Mouse (Mus musculus): Measurements from ENCODE around the gene Kcnc3. TPM values are rescaled to one million over a fixed set of nuclear protein-coding genes. Genes with fewer than 3 reads are reported as not detected.

The Kcnc3 gene
- total and polyA plus RNA-seq, 2 experiments: 0.37 to 4.6 TPM

- Histone ChIP-seq H3K9ac (ENCODE audit: low read depth, low read length) (no peak overlapping the region), H3K4me3 (ENCODE audit: insufficient read depth, low read depth, low read length) (no peak overlapping the region), H3K79me2 (ENCODE audit: control insufficient read depth, insufficient read depth, low read length) (no peaks in the 10 kb centered on the region), H3K27ac (replicated peaks; ENCODE audit: insufficient read depth, low read depth, low read length) (no peak overlapping the region), H3K27me3 (ENCODE audit: control insufficient read depth, insufficient read depth, low read length) (no peaks in the 10 kb centered on the region; the same call in 1 of the 2 replicates), H3K4me1 (ENCODE audit: control insufficient read depth, insufficient read depth, low read length) (no peaks in the 10 kb centered on the region), H3K36me3 (ENCODE audit: control insufficient read depth, insufficient read depth, low read length) (no peaks in the 10 kb centered on the region)
- 65% methylated on average over 7 of the region's 7 CpGs for WGBS
- no peak for TF ChIP-seq POLR2A (IDR thresholded peaks at IDR 0.05; ENCODE audit: extremely low read depth, insufficient read depth, low read length)
- TF ChIP-seq CTCF (IDR thresholded peaks at IDR 0.05; ENCODE audit: low read depth, low read length): no peak
- no peak for DNase-seq (ENCODE audit: extremely low read depth, low read depth, low spot score)
These were observed 15.0 kb downstream of the Kcnc3 start for GRCm38 (mm10) chr7:44605436-44605835.

- no peak overlapping the region for H3K4me3 ChIP-seq (ENCODE audit: insufficient read depth, low read depth, low read length)
- WGBS: 54% methylated on average over 29 of the region's 29 CpGs
- no peak for DNase-seq (ENCODE audit: extremely low read depth, low read depth, low spot score)
- H3K27me3 ChIP-seq (ENCODE audit: control insufficient read depth, insufficient read depth, low read length): no peaks in the 10 kb centered on the region; the same call in 1 of the 2 replicates
- TF ChIP-seq CTCF (IDR thresholded peaks at IDR 0.05; ENCODE audit: low read depth, low read length) (no peak), POLR2A (IDR thresholded peaks at IDR 0.05; ENCODE audit: extremely low read depth, insufficient read depth, low read length) (no peak)
- H3K27ac ChIP-seq (replicated peaks; ENCODE audit: insufficient read depth, low read depth, low read length): no peak overlapping the region
- H3K9ac ChIP-seq (ENCODE audit: low read depth, low read length): no peak overlapping the region
- H3K79me2 ChIP-seq (ENCODE audit: control insufficient read depth, insufficient read depth, low read length): no peaks in the 10 kb centered on the region
- no peaks in the 10 kb centered on the region for H3K4me1 ChIP-seq (ENCODE audit: control insufficient read depth, insufficient read depth, low read length)
- no peaks in the 10 kb centered on the region; the same call in 1 of the 2 replicates for H3K36me3 ChIP-seq (ENCODE audit: control insufficient read depth, insufficient read depth, low read length)
These were observed 15.9 kb downstream of the Kcnc3 start for GRCm38 (mm10) chr7:44606171-44606901.

- DNase-seq (ENCODE audit: extremely low read depth, low read depth, low spot score): no peak
- H3K4me3 ChIP-seq (ENCODE audit: insufficient read depth, low read depth, low read length): no peak overlapping the region
These were observed 21.7 kb downstream of the Kcnc3 start for GRCm38 (mm10) chr7:44612192-44612591.

GRCm38 (mm10) chr7:44614041-44614688 lies 23.7 kb downstream of the Kcnc3 start:
- H3K36me3 ChIP-seq (ENCODE audit: control insufficient read depth, insufficient read depth, low read length): no peaks in the 10 kb centered on the region; the same call in 1 of the 2 replicates
- TF ChIP-seq POLR2A (IDR thresholded peaks at IDR 0.05; ENCODE audit: extremely low read depth, insufficient read depth, low read length) (no peak), CTCF (IDR thresholded peaks at IDR 0.05; ENCODE audit: low read depth, low read length) (no peak)
- H3K4me1 ChIP-seq (ENCODE audit: control insufficient read depth, insufficient read depth, low read length): no peaks in the 10 kb centered on the region
- H3K79me2 ChIP-seq (ENCODE audit: control insufficient read depth, insufficient read depth, low read length): no peaks in the 10 kb centered on the region
- 60% methylated on average over 20 of the region's 20 CpGs for WGBS
- H3K27ac ChIP-seq (replicated peaks; ENCODE audit: insufficient read depth, low read depth, low read length): no peak overlapping the region
- no peaks in the 10 kb centered on the region for H3K27me3 ChIP-seq (ENCODE audit: control insufficient read depth, insufficient read depth, low read length)
- DNase-seq (ENCODE audit: extremely low read depth, low read depth, low spot score): no peak
- no peak overlapping the region for H3K9ac ChIP-seq (ENCODE audit: low read depth, low read length)
- H3K4me3 ChIP-seq (ENCODE audit: insufficient read depth, low read depth, low read length): no peak overlapping the region

More at GRCm38 (mm10) chr7:44612192-44612591, 21.7 kb downstream of the Kcnc3 start:
- Histone ChIP-seq H3K27me3 (ENCODE audit: control insufficient read depth, insufficient read depth, low read length) (no peaks in the 10 kb centered on the region), H3K79me2 (ENCODE audit: control insufficient read depth, insufficient read depth, low read length) (no peaks in the 10 kb centered on the region), H3K4me1 (ENCODE audit: control insufficient read depth, insufficient read depth, low read length) (no peaks in the 10 kb centered on the region), H3K36me3 (ENCODE audit: control insufficient read depth, insufficient read depth, low read length) (no peaks in the 10 kb centered on the region; the same call in 1 of the 2 replicates), H3K27ac (replicated peaks; ENCODE audit: insufficient read depth, low read depth, low read length) (no peak overlapping the region), H3K9ac (ENCODE audit: low read depth, low read length) (no peak overlapping the region)
- no peak for TF ChIP-seq POLR2A (IDR thresholded peaks at IDR 0.05; ENCODE audit: extremely low read depth, insufficient read depth, low read length)
- no peak for TF ChIP-seq CTCF (IDR thresholded peaks at IDR 0.05; ENCODE audit: low read depth, low read length)
- 87% methylated on average over 7 of the region's 7 CpGs for WGBS

GRCm38 (mm10) chr7:44615309-44615708 lies 24.8 kb downstream of the Kcnc3 start:
- H3K27ac ChIP-seq (replicated peaks; ENCODE audit: insufficient read depth, low read depth, low read length): no peak overlapping the region
- H3K4me1 ChIP-seq (ENCODE audit: control insufficient read depth, insufficient read depth, low read length): no peaks in the 10 kb centered on the region
- WGBS: 49% methylated on average over 10 of the region's 10 CpGs
- no peaks in the 10 kb centered on the region; the same call in 1 of the 2 replicates for H3K36me3 ChIP-seq (ENCODE audit: control insufficient read depth, insufficient read depth, low read length)
- H3K9ac ChIP-seq (ENCODE audit: low read depth, low read length): no peak overlapping the region
- no peaks in the 10 kb centered on the region for H3K27me3 ChIP-seq (ENCODE audit: control insufficient read depth, insufficient read depth, low read length)
- no peak overlapping the region for H3K4me3 ChIP-seq (ENCODE audit: insufficient read depth, low read depth, low read length)
- no peak for DNase-seq (ENCODE audit: extremely low read depth, low read depth, low spot score)
- no peak for TF ChIP-seq POLR2A (IDR thresholded peaks at IDR 0.05; ENCODE audit: extremely low read depth, insufficient read depth, low read length)
- no peak for TF ChIP-seq CTCF (IDR thresholded peaks at IDR 0.05; ENCODE audit: low read depth, low read length)
- no peaks in the 10 kb centered on the region for H3K79me2 ChIP-seq (ENCODE audit: control insufficient read depth, insufficient read depth, low read length)
